Mouse (Mus musculus) limb, embryonic 13.5 days (tissue): ENCODE measurements at regions not wholly inside any gene's neighbourhood (a gene's known extent, or its start where the extent isn't known, plus 50 kb on each side); places are given as distances from the start of the nearest gene placed in this dataset.
A peak's percentile ranks its signal among the peaks of the same experiment; 100 is the strongest.

ENCODE experiments used
- ATAC-seq: fragments of 200-750 bp; cut with Nextera tagmentation; 2 replicates; pipeline ENCODE4 v1.8.0; 2017; ENCODE audit warnings: low read depth, moderate number of reproducible peaks, moderate TSS enrichment; ENCODE audit not compliant: low FRiP score
- H3K27ac ChIP-seq: fragments of 300-500 bp; sonication (generic); 2 replicates; pipeline ENCODE4 v1.5.1; 2015; ENCODE audit warnings: inconsistent platforms, mild to moderate bottlenecking, moderate library complexity
- H3K27me3 ChIP-seq: fragments of 300-500 bp; sonication (generic); 2 replicates; pipeline ENCODE4 v1.6.1; 2015; ENCODE audit warnings: mild to moderate bottlenecking, inconsistent platforms
- H3K36me3 ChIP-seq: fragments of 300-500 bp; sonication (generic); 2 replicates; pipeline ENCODE4 v1.6.1; 2015; ENCODE audit warnings: inconsistent platforms, mild to moderate bottlenecking, moderate library complexity
- H3K4me1 ChIP-seq: fragments of 300-500 bp; sonication (generic); 2 replicates; pipeline ENCODE4 v1.6.1; 2015; ENCODE audit warnings: inconsistent platforms
- H3K4me2 ChIP-seq: fragments of 300-500 bp; sonication (generic); replicated peaks from 2 replicates; pipeline ENCODE4 v1.6.1; 2015; ENCODE audit warnings: inconsistent platforms, mild to moderate bottlenecking, moderate library complexity
- H3K4me3 ChIP-seq: fragments of 300-500 bp; sonication (generic); 2 replicates; pipeline ENCODE4 v1.5.1; 2015; ENCODE audit warnings: moderate library complexity, mild to moderate bottlenecking, inconsistent platforms
- H3K9ac ChIP-seq: fragments of 300-500 bp; sonication (generic); 2 replicates; pipeline ENCODE4 v1.6.1; 2015; ENCODE audit warnings: mild to moderate bottlenecking, inconsistent platforms
- H3K9me3 ChIP-seq: fragments of 300-500 bp; sonication (generic); 2 replicates; pipeline ENCODE4 v1.6.1; 2016; ENCODE audit warnings: inconsistent platforms
- WGBS: fragments of 180-500 bp; shearing (Covaris S2); methylation state at CpG from one replicate; pipeline ENCODE4 v1.1.7; 2015; 5-methylcytosine and 5-hydroxymethylcytosine counted together

DNA sequence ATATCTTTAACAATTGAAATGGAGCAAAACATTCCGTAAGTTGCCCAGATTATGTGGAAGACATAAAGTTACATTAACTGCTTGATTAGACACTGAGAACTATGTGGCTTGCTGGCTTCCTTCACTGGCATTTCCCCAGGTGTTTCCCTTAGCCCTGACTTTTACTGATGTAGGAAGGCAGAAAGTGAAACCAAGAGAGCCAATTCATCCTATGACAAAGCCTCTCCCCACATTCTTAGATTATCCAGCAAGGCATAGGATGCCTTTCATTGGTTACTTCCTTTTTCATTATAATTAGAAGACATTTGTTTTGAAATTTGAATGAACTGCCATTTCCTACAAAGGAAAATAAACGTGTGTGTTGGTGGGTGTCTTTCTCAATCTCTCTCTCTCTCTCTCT lies 72.1 kb downstream of the Cdc42ep3 start:
- Histone ChIP-seq H3K9me3 (no peaks in the 10 kb centered on the region), H3K4me2 (no peak overlapping the region), H3K36me3 (no peaks in the 10 kb centered on the region), H3K9ac (no peak overlapping the region), H3K4me3 (no peak overlapping the region), H3K27ac (no peak overlapping the region), H3K27me3 (no peaks in the 10 kb centered on the region), H3K4me1 (peaks cover 31% of the 10 kb centered on the region)
- ATAC-seq, result no peak
- 77% methylated on average over 2 of the region's 2 CpGs for WGBS

DNA sequence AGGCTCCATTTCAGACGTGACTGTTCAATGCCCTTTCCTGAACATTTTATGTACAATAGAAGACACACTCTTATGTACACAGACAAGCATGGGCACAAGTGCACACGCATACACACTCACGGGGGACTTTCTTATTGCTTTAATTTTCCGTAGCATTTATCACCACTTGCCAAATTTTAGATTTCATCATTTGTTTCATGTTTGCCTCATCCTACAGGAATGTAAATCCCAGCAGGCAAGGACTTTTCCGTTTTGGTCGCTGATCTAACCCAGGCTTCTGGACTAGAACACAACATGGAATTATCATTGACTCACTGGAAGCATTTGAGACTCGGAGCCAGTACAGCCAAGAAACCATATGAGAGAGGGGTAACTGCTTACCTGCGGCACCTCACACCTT lies 81.3 kb downstream of the Cdc42ep3 start:
- H3K27ac ChIP-seq, result no peak overlapping the region

DNA sequence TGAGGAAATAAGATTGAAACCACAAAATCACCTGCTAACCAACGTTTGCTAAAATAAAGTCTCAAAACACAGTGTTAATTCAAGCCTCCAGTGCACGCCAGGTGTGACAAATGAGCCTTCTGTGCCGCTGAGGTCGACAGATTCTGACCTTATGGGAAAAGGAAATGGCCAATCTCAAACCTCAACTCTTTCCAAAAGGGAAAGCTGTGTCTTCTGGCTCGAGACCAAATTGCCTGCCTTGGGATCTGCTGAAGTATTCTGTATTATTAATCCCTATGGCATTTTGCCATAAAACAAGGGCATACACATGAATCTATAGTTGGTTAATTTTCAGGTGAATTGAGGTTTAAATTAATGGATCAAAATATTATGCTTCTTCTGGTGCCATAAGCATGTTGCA lies 95.2 kb downstream of the Cdc42ep3 start:
- H3K27ac ChIP-seq, result no peak overlapping the region
- ATAC-seq, result peak; percentile 51; the same call in 1 of the 2 replicates
- H3K36me3 ChIP-seq, result no peaks in the 10 kb centered on the region
- peaks cover 10% of the 10 kb centered on the region for H3K4me1 ChIP-seq
- 17% methylated on average over 5 of the region's 5 CpGs for WGBS
- H3K4me3 ChIP-seq, result no peak overlapping the region
- H3K27me3 ChIP-seq, result no peaks in the 10 kb centered on the region
- no peak overlapping the region for H3K9ac ChIP-seq
- H3K4me2 ChIP-seq, result no peak overlapping the region
- no peaks in the 10 kb centered on the region for H3K9me3 ChIP-seq

More for the DNA sequence above, 81.3 kb downstream of the Cdc42ep3 start:
- peaks cover 6% of the 10 kb centered on the region; the same call in 1 of the 2 replicates for H3K4me1 ChIP-seq
- H3K9ac ChIP-seq, result no peak overlapping the region
- H3K4me3 ChIP-seq, result no peak overlapping the region
- H3K4me2 ChIP-seq, result no peak overlapping the region
- 68% methylated on average over 8 of the region's 8 CpGs for WGBS
- H3K27me3 ChIP-seq, result no peaks in the 10 kb centered on the region
- no peaks in the 10 kb centered on the region for H3K36me3 ChIP-seq
- H3K9me3 ChIP-seq, result no peaks in the 10 kb centered on the region
- ATAC-seq, result no peak

DNA sequence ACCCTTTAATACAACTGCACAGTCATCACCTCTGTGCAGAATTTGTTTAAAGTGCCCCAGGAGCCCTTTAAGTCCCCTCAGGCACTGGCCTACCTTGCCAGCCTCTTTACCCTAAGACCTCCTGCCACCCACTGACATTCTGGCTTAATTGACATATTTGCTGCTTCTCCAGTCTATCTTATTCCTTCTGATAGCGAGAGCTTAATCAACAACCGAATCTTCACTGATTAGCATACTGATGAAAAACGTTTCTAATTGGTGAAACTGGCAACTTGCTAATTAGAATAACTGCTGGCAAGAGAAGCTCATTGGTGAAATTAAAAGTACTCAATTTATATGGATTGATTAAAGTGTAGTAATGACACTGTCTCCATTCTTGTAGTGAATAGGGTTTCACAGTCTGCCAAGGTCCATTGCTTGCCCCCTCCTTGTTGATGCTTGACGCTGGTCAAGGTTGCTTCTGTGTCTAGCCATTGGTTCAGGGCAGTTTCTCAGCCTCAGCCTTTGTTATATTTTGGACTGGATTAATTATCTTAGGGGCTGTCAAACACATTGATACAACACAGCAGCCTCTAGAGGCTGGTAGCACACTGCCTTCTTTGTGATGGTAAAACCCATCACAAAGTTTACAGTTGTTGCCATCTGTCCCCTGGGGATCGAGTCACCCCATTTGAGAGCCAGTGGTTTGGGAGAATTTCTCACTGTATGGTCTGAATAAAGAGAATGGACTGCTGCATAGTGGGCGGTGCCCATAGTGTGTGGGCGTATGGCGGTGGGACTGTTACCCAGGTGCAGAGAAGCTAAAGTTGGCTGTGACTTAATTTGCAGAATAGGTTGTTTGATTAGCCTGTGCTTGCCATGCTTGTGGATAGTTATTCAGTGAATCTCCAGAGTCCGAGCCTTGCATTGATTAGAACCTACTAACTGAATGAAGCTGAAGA lies 107.7 kb downstream of the Cdc42ep3 start:
- Histone ChIP-seq H3K4me3 (no peak overlapping the region), H3K36me3 (no peaks in the 10 kb centered on the region), H3K9ac (no peak overlapping the region), H3K27me3 (no peaks in the 10 kb centered on the region), H3K4me1 (no peaks in the 10 kb centered on the region), H3K9me3 (peaks cover 4% of the 10 kb centered on the region; the same call in 1 of the 2 replicates), H3K27ac (no peak overlapping the region), H3K4me2 (no peak overlapping the region)
- ATAC-seq, result no peak
- 83% methylated on average over 9 of the region's 9 CpGs for WGBS

DNA sequence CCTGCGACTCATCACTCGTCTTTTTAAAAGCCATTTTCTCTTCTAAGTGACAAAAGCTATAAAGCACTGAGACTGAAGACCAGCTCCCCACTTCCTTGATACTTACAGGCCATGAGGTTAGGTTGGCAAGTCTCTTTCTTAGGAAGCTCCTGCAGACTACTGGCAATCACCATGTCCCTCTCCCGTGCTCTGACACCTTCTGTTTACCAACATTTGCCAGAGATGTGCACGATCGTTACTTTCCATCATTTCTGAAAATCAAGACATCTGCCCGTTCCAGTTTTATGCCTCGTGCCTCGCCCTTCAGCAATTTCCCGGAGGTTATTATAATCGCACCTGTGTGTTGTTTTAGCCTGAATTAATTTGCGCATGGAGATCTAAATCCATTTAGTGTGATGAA lies 110.8 kb downstream of the Cdc42ep3 start:
- Histone ChIP-seq H3K9ac (no peak overlapping the region), H3K36me3 (no peaks in the 10 kb centered on the region), H3K9me3 (peaks cover 4% of the 10 kb centered on the region; the same call in 1 of the 2 replicates), H3K4me2 (no peak overlapping the region), H3K27me3 (no peaks in the 10 kb centered on the region), H3K27ac (no peak overlapping the region), H3K4me3 (no peak overlapping the region), H3K4me1 (no peaks in the 10 kb centered on the region)
- ATAC-seq, result no peak
- WGBS, result 78% methylated on average over 11 of the region's 11 CpGs

DNA sequence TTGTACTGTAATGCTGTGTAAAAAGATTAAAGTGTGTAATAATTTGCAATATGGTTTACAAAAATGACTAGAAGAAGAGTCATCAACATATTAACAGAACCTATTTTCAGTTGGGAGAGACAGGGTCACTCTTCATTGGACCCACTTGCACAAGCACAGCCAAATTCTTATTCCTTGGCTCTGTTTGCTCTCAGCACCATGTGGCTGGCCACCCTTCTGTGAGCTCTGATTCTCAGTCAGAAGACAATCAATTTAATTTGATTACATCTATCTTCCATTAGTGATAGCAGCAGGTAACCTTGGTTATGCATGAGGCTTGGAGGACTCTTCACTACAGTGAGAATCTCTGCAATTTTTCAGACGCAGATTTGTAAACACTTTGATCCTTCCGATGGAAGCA lies 111.5 kb downstream of the Cdc42ep3 start:
- peaks cover 4% of the 10 kb centered on the region; the same call in 1 of the 2 replicates for H3K9me3 ChIP-seq
- no peaks in the 10 kb centered on the region for H3K4me1 ChIP-seq
- H3K27me3 ChIP-seq, result no peaks in the 10 kb centered on the region
- WGBS, result 92% methylated on average over 2 of the region's 2 CpGs
- no peak overlapping the region for H3K9ac ChIP-seq
- no peak overlapping the region for H3K4me3 ChIP-seq
- H3K36me3 ChIP-seq, result no peaks in the 10 kb centered on the region
- no peak overlapping the region for H3K4me2 ChIP-seq
- ATAC-seq, result no peak
- H3K27ac ChIP-seq, result no peak overlapping the region

DNA sequence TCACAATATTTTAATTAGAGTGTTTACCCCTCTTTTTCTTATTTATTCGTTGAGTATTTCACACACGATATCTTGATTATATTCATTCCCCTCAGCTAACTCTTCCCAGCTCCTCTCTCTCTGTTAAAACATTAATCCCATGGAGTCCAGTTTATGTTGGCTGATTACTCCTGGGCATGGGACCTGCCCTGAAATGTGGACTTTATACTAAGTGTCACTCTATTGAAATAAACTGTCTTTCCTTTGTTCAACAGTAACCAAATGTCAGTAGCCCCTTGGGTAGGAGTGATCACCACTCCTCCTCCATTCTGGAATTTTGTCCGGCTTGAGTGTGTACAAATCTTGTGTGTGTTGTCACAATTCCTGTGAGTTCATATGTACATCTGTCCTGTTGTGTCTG lies 113.4 kb downstream of the Cdc42ep3 start:
- WGBS, result 90% methylated on average over 3 of the region's 3 CpGs
- no peak overlapping the region for H3K4me3 ChIP-seq
- no peak overlapping the region for H3K27ac ChIP-seq
- peaks cover 4% of the 10 kb centered on the region; the same call in 1 of the 2 replicates for H3K9me3 ChIP-seq
- no peak overlapping the region for H3K9ac ChIP-seq
- no peaks in the 10 kb centered on the region for H3K27me3 ChIP-seq
- no peak for ATAC-seq
- H3K4me2 ChIP-seq, result no peak overlapping the region
- H3K36me3 ChIP-seq, result no peaks in the 10 kb centered on the region
- H3K4me1 ChIP-seq, result no peaks in the 10 kb centered on the region

DNA sequence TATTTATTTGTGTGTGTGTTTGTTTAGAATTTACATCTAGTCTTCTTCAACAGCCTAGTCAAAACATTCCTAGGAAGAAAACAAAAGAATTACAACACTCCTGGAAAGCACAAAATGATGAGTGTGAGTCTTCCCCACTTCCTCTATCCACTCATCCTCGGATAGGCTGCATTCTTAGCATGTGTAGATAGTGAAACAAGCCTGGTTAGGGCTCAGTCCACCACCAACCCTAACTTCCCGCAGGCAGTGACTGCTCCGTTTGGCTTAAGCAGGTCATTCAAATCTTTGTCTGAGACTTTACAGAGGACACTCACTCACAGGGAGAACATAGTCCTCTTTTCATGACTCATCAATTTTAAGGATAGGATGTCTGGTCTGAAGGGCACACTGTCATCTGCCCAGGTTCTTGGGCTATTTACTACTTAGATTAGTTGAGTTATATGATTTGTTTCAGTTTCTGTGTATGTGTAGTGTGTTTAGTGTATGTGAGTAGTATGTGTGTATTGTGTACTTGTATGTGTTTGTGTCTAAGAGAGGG lies 118.6 kb downstream of the Cdc42ep3 start:
- 71% methylated on average over 3 of the region's 3 CpGs for WGBS
- H3K27ac ChIP-seq, result no peak overlapping the region

DNA sequence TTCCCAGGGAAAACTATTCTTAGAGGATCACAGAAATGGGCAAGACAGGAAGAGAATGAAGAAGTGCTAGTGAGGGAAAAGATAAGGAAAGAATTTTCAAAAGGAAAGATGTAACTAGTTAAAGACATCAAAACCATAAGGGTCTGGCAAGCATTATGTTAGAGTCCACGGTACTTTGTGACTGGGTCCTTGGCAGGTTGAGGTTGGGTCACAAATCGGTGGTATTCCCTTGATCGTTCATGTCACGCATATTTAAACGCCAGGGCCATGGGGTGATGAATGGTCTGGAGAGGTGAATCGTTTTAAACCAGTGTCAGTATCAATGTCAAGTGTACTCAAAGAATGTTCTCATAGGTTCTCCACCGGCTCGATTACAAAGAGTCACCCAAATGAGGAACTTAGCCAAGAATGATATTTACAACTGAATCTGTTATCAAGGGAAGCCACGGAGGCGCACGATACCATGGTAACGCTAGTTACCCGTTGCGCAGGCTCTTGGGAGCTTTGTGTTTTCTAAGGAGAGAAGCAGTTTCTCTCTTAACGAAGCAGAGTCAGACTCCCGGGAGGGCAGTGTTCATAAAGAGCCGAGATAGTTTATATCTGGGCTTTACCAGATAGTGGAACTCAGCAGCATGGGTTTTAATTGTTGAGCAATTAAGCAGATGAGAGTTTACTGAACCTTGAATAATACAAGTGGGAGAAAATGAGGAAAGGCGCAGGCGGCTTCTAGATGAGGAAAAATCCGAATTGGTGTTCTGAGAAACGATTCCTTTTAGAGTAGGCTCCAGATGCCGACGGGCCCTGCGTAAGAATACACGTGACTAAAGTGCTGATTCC lies 124.0 kb downstream of the Cdc42ep3 start:
- 70% methylated on average over 25 of the region's 25 CpGs for WGBS
- no peak for ATAC-seq
- H3K27ac ChIP-seq, result no peak overlapping the region

More for the DNA sequence above, 118.6 kb downstream of the Cdc42ep3 start:
- no peak overlapping the region for H3K4me2 ChIP-seq
- no peaks in the 10 kb centered on the region for H3K4me1 ChIP-seq
- H3K36me3 ChIP-seq, result no peaks in the 10 kb centered on the region
- no peaks in the 10 kb centered on the region for H3K27me3 ChIP-seq
- ATAC-seq, result no peak
- H3K9me3 ChIP-seq, result no peaks in the 10 kb centered on the region
- no peak overlapping the region for H3K9ac ChIP-seq
- H3K4me3 ChIP-seq, result no peak overlapping the region

DNA sequence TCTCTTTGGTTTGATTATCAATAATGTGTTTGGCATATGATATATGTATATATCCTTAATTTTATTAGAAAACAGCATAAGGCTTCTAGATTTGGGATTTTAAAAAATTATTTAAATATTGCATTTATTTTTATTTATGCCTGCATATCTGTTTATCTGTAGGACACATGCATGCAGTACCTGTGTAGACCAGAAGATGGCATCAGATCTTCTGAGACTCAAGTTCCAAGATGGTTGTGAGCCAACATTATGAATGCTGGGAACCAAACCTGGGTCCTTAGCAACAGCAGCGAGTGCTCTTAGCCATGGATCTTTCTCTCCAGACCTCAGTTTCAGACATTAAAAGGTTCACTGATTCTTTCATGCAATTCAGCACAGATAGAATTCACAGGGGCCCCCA lies 148.3 kb downstream of the Cdc42ep3 start:
- Histone ChIP-seq H3K4me3 (no peak overlapping the region), H3K4me1 (peaks cover 8% of the 10 kb centered on the region; the same call in 1 of the 2 replicates), H3K9ac (no peak overlapping the region), H3K27me3 (no peaks in the 10 kb centered on the region), H3K4me2 (no peak overlapping the region), H3K36me3 (no peaks in the 10 kb centered on the region), H3K9me3 (peaks cover 14% of the 10 kb centered on the region; the same call in 1 of the 2 replicates), H3K27ac (no peak overlapping the region)
- no peak for ATAC-seq
- 98% methylated on average over 1 of the region's 1 CpGs for WGBS

More for the DNA sequence above, 124.0 kb downstream of the Cdc42ep3 start:
- Histone ChIP-seq H3K36me3 (no peaks in the 10 kb centered on the region), H3K27me3 (no peaks in the 10 kb centered on the region), H3K9ac (no peak overlapping the region), H3K4me3 (no peak overlapping the region), H3K4me2 (no peak overlapping the region), H3K9me3 (no peaks in the 10 kb centered on the region), H3K4me1 (0 out of 2 replicates have a peak, but pooled peaks cover 4% of the 10 kb centered on the region)

DNA sequence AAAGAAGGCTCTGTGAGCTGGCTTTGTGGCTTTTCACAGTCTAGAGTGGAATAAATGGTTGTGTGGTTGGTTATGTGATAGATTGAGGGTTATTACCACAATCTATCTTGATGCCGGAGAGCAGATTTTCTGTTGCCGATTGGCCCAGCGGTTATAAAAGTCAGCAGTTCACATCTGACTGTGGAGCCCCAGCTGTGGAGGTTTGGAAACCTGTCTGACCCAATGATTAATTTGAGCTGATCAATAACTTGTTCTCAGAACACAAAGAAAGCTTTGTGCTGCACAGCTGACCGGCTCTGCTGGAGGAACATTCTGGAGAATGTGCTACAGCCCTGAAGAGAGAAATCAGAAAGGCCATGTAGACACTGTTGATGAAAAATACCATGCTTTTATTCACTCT lies 148.8 kb downstream of the Cdc42ep3 start:
- H3K9me3 ChIP-seq, result peaks cover 14% of the 10 kb centered on the region; the same call in 1 of the 2 replicates
- WGBS, result 68% methylated on average over 4 of the region's 4 CpGs
- no peaks in the 10 kb centered on the region for H3K27me3 ChIP-seq
- H3K9ac ChIP-seq, result no peak overlapping the region
- peaks cover 8% of the 10 kb centered on the region; the same call in 1 of the 2 replicates for H3K4me1 ChIP-seq
- H3K36me3 ChIP-seq, result no peaks in the 10 kb centered on the region
- no peak overlapping the region for H3K27ac ChIP-seq
- no peak overlapping the region for H3K4me3 ChIP-seq
- H3K4me2 ChIP-seq, result no peak overlapping the region
- ATAC-seq, result no peak
